Mouse (Mus musculus): Measurements from ENCODE around the gene Hdac9.

Gene Hdac9

GRCm38 (mm10) chr12:34916995-34917394 lies at the start of gene Hdac9:
Gene Hdac9, minus strand, starts transcription at chr12:34917095.
- no peak for DNase-seq (ENCODE audit: low read depth, low spot score)

- DNase-seq (ENCODE audit: low read depth, low spot score): peak; percentile 62
Observed at GRCm38 (mm10) chr12:34949066-34949706, 32.3 kb upstream of the Hdac9 start.

GRCm38 (mm10) chr12:34937918-34938317 lies 21.0 kb upstream of the Hdac9 start:
- peak; percentile 37 for DNase-seq (ENCODE audit: low read depth, low spot score)

GRCm38 (mm10) chr12:34908008-34908407 lies 8.9 kb downstream of the Hdac9 start:
- DNase-seq (ENCODE audit: low read depth, low spot score): no peak

GRCm38 (mm10) chr12:34907506-34907850 lies 9.4 kb downstream of the Hdac9 start:
- peak; percentile 37 for DNase-seq (ENCODE audit: low read depth, low spot score)

GRCm38 (mm10) chr12:34906704-34907505 lies 10.0 kb downstream of the Hdac9 start:
- DNase-seq (ENCODE audit: low read depth, low spot score): peak; percentile 50

GRCm38 (mm10) chr12:34906376-34906703 lies 10.6 kb downstream of the Hdac9 start:
- no peak for DNase-seq (ENCODE audit: low read depth, low spot score)

- DNase-seq (ENCODE audit: low read depth, low spot score): no peak
Observed at GRCm38 (mm10) chr12:34900241-34900640, 16.7 kb downstream of the Hdac9 start.

- peak; percentile 6 for DNase-seq (ENCODE audit: low read depth, low spot score)
Observed at GRCm38 (mm10) chr12:34894867-34895266, 22.0 kb downstream of the Hdac9 start.

GRCm38 (mm10) chr12:34888694-34889093 lies 28.2 kb downstream of the Hdac9 start:
- DNase-seq (ENCODE audit: low read depth, low spot score): no peak

GRCm38 (mm10) chr12:34874926-34875325 lies 42.0 kb downstream of the Hdac9 start:
- DNase-seq (ENCODE audit: low read depth, low spot score): no peak

GRCm38 (mm10) chr12:34871028-34871427 lies 45.9 kb downstream of the Hdac9 start:
- no peak for DNase-seq (ENCODE audit: low read depth, low spot score)

- no peak for DNase-seq (ENCODE audit: low read depth, low spot score)
Observed at GRCm38 (mm10) chr12:34841196-34841595, 75.7 kb downstream of the Hdac9 start.

- no peak for DNase-seq (ENCODE audit: low read depth, low spot score)
Observed at GRCm38 (mm10) chr12:34837318-34837717, 79.6 kb downstream of the Hdac9 start.

- DNase-seq (ENCODE audit: low read depth, low spot score): no peak
Observed at GRCm38 (mm10) chr12:34836864-34837263, 80.0 kb downstream of the Hdac9 start.

- no peak for DNase-seq (ENCODE audit: low read depth, low spot score)
Observed at GRCm38 (mm10) chr12:34836085-34836484, 80.8 kb downstream of the Hdac9 start.

- no peak for DNase-seq (ENCODE audit: low read depth, low spot score)
Observed at GRCm38 (mm10) chr12:34835493-34835892, 81.4 kb downstream of the Hdac9 start.

- DNase-seq (ENCODE audit: low read depth, low spot score): no peak
Observed at GRCm38 (mm10) chr12:34828684-34829083, 88.2 kb downstream of the Hdac9 start.

GRCm38 (mm10) chr12:34826931-34827330 lies 90.0 kb downstream of the Hdac9 start:
- DNase-seq (ENCODE audit: low read depth, low spot score): no peak

GRCm38 (mm10) chr12:34820229-34820628 lies 96.7 kb downstream of the Hdac9 start:
- no peak for DNase-seq (ENCODE audit: low read depth, low spot score)

- DNase-seq (ENCODE audit: low read depth, low spot score): peak; percentile 12
Observed at GRCm38 (mm10) chr12:34811673-34812613, 105.0 kb downstream of the Hdac9 start.

GRCm38 (mm10) chr12:34810221-34810620 lies 106.7 kb downstream of the Hdac9 start:
- no peak for DNase-seq (ENCODE audit: low read depth, low spot score)

Data from CD4-positive, CD25-positive, alpha-beta regulatory T cell, adult 2 months (primary cell).